Mouse (Mus musculus): ENCODE data around the gene Armc7. TPM values are rescaled to one million over a fixed set of nuclear protein-coding genes. Genes with fewer than 3 reads are reported as not detected.
"Not testable (repeated sequence)": the region's sequence is repeated elsewhere in the genome, so short reads cannot be mapped to it uniquely, and the experiment has no call there.

The Armc7 gene
- polyA plus RNA-seq, 1 experiment from 2014 or later = 6.6 TPM

DNA sequence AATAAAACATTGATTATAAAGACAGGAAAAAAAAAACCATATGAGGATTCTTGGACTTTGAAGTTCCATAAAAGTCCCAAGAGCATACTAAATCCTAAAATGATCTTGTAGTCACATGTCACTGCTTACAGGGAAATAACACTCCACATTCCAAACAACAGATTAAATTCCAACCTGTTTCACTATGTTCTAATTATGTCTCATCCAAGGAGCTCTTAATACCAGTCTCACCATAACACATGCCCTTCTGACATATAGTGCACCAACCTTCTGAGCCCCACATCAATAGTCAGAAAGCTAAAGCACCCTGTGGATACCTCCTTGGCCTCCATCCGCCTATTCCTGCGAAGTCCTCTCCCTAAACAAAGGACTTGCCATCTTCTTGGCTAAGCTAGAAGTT is 44.8 kb downstream of the Armc7 start:
- Histone ChIP-seq H3K4me2 (replicated peaks) (no peak overlapping the region), H3K9ac (no peak overlapping the region), H3K27me3 (replicated peaks) (no peaks in the 10 kb centered on the region), H3K27ac (no peak overlapping the region), H3K4me3 (replicated peaks) (no peak overlapping the region), H3K4me1 (replicated peaks) (no peaks in the 10 kb centered on the region), H3K36me3 (peaks cover 10% of the 10 kb centered on the region), H3K9me3 (no peaks in the 10 kb centered on the region)
- ATAC-seq = no peak
- 78% methylated on average over 2 of the region's 2 CpGs for WGBS

DNA sequence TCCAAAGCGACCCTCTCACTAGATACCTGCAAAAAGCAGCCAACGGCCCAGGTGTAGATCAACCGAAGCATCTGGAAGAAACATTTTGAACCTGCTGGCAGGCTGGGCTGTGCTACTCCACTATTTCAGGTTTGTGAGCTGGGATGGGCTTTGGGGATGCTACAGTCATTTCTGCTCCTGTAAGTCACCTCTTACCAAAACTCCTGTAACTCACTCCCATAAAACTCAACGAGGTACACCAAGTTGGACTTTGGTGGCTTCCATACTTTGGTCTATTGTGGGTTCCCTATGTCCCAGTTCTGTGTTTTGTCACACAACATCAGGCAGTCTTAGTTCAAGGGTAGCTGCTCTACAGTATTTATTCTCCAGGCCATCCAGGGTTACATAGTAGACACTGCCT is 45.6 kb downstream of the Armc7 start:
- Histone ChIP-seq H3K4me3 (replicated peaks) (no peak overlapping the region), H3K4me1 (replicated peaks) (no peaks in the 10 kb centered on the region), H3K9me3 (no peaks in the 10 kb centered on the region), H3K4me2 (replicated peaks) (no peak overlapping the region), H3K27me3 (replicated peaks) (no peaks in the 10 kb centered on the region), H3K27ac (no peak overlapping the region), H3K36me3 (peaks cover 18% of the 10 kb centered on the region), H3K9ac (no peak overlapping the region)
- 78% methylated on average over 4 of the region's 4 CpGs for WGBS
- ATAC-seq = no peak

GRCm38 (mm10) chr11:115522238-115522637 is 46.8 kb downstream of the Armc7 start:
- Histone ChIP-seq H3K9ac (no peak overlapping the region), H3K4me1 (replicated peaks) (no peaks in the 10 kb centered on the region), H3K4me2 (replicated peaks) (no peak overlapping the region), H3K36me3 (peaks cover 25% of the 10 kb centered on the region), H3K9me3 (no peaks in the 10 kb centered on the region), H3K27ac (no peak overlapping the region), H3K4me3 (replicated peaks) (no peak overlapping the region), H3K27me3 (replicated peaks) (no peaks in the 10 kb centered on the region)
- no peak for ATAC-seq
- WGBS = 86% methylated on average over 2 of the region's 2 CpGs

GRCm38 (mm10) chr11:115522703-115523102 is 47.2 kb downstream of the Armc7 start:
- no peak overlapping the region for H3K4me2 ChIP-seq (replicated peaks)
- H3K4me3 ChIP-seq (replicated peaks) = no peak overlapping the region
- no peaks in the 10 kb centered on the region for H3K27me3 ChIP-seq (replicated peaks)
- WGBS = 73% methylated on average over 2 of the region's 2 CpGs
- ATAC-seq = no peak
- peaks cover 25% of the 10 kb centered on the region for H3K36me3 ChIP-seq
- no peak overlapping the region for H3K27ac ChIP-seq
- no peak overlapping the region for H3K9ac ChIP-seq
- no peaks in the 10 kb centered on the region for H3K4me1 ChIP-seq (replicated peaks)
- no peaks in the 10 kb centered on the region for H3K9me3 ChIP-seq

DNA sequence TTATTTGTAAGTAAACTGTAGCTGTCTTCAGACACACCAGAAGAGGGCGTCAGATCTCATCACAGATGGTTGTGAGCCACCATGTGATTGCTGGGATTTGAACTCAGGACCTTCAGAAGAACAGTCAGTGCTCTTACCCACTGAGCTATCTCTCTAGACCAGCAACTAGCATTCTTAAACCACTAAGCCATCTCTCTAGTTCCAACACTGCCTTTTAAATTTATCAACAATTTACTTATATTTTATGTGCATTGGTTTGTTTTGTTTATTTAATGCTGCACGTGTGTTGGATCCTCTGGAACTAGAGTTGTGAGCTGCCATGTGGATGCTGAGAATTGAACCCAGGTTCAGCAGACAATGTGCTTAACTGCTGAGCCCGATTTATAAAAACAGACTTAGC is 51.0 kb downstream of the Armc7 start:
- H3K9ac ChIP-seq; H3K4me3 ChIP-seq (replicated peaks); H3K9me3 ChIP-seq; H3K4me1 ChIP-seq (replicated peaks); ATAC-seq; H3K4me2 ChIP-seq (replicated peaks); H3K27ac ChIP-seq; H3K27me3 ChIP-seq (replicated peaks): not testable (repeated sequence)
- WGBS = 73% methylated on average over 3 of the region's 3 CpGs
- peaks cover 30% of the 10 kb centered on the region for H3K36me3 ChIP-seq

DNA sequence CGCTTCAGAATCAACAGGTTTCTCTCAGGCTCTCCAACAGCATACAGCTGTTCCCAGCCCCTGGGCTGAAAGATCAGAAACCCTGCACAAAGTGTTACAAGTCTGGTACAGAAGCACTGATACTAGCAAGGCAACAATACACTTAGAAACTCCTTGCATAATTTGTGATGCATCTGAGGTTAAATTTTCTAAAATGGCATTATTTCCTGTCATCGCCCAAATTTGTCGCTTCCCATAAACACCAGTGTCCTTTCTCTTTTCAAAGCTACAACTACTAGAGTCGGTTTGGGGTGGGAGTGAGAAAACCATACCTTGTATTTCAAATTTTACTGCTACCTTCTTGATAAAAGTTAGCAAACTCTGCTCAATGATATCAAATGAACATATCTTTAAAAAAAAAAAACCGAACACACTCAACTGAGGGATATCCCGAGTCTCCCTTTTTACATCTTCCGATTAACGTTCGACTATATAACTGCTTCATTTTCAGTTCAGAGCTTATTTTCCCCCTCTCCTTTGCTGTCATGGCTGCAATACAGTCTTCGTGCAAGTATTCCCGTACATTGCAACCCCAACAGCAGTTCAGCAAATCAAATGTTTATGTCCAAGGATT is 59.4 kb downstream of the Armc7 start:
- Histone ChIP-seq H3K27ac (peak overlapping the region; percentile 100), H3K27me3 (replicated peaks) (no peaks in the 10 kb centered on the region), H3K9ac (peak overlapping the region; percentile 98), H3K4me2 (replicated peaks) (peak overlapping the region; percentile 68), H3K9me3 (no peaks in the 10 kb centered on the region), H3K4me3 (replicated peaks) (peak overlapping the region; percentile 94), H3K36me3 (peaks cover 17% of the 10 kb centered on the region), H3K4me1 (replicated peaks) (0 out of 2 replicates have a peak, but pooled peaks cover 6% of the 10 kb centered on the region)
- 2% methylated on average over 11 of the region's 11 CpGs for WGBS
- no peak for ATAC-seq

DNA sequence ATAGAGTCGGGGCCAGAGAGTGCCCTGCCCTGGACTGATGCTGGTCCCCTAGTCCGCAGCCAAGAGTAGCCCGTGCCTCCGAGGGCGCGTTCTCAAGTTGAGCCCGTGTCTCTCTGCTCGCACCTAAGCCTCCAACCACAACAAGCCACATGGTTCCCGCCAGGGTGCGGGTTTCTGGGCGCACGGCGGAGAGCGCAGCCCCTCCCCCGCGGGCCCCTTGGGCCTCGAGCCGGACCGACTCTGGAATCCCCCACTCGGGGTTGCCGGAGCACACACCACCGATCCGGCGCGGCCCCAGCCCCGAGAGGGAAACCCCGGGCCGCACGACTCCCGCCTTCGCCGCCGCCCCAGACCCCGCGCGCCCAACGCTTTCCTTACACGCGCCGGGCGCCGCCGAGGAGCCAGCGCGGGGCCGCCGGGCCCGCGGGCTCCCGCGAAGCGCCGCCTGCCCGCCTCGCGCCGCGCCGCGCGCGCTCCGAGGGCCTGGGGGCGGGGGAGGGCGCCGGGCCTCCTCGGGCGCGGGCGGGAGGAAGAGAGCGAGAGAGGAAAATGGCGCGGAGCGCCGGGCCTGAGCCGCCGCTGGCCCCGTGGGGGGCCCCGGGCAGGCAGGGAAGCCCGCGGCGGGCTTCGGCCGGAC is 60.1 kb downstream of the Armc7 start:
- Histone ChIP-seq H3K9me3 (no peaks in the 10 kb centered on the region), H3K4me2 (replicated peaks) (peak overlapping the region; percentile 68), H3K36me3 (peaks cover 17% of the 10 kb centered on the region), H3K4me3 (replicated peaks) (peak overlapping the region; percentile 94), H3K27me3 (replicated peaks) (no peaks in the 10 kb centered on the region), H3K9ac (peak overlapping the region; percentile 98), H3K27ac (peak overlapping the region; percentile 100), H3K4me1 (replicated peaks) (0 out of 2 replicates have a peak, but pooled peaks cover 6% of the 10 kb centered on the region)
- peak; percentile 81 for ATAC-seq
- under 1% methylated on average over 49 of the region's 84 CpGs for WGBS

DNA sequence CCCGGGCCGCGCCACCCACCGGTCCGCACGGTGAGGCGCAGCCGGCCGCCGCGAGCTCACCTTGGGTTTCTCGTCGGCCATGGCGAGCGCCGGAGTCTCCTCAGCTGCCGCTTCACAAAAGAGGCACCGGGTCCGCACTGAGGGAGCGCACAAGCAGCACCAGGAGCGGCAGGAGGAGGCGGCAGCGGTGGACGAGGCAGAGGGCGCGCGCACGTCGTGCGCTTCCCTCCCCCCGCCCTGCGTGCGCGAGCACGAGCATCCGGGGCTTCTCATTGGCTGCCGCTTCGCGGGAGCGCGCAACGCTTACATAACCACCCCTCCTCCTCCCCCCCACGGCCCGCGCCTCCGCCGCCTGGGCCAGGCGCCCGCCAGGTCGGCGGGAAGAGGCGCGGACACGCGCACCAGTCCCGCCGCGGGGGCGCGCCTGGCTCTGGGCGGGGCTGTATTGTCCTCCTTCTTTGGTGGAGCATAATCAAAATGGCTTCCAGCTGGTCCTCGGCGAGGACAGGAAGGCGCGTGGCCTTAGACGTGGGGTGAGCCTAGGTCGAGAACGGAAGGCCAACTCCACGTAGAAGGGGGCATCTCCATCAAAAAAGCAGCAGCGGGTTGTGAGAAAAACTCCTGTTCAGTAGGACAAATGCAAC is 60.7 kb downstream of the Armc7 start, which contains the start of gene Sumo2:
Sumo2 (minus strand) TSS at position 239 of the 644 bp plus-strand sequence.
- peak within 1 kb of the TSS; percentile 94 for H3K4me3 ChIP-seq (replicated peaks)
- H3K4me2 ChIP-seq (replicated peaks) = peak within 1 kb of the TSS; percentile 68
- ATAC-seq = peak; percentile 96
- peaks cover 17% of the 10 kb centered on the region for H3K36me3 ChIP-seq
- H3K9me3 ChIP-seq = no peaks in the 10 kb centered on the region
- peak within 1 kb of the TSS; percentile 100 for H3K27ac ChIP-seq
- 2% methylated on average over 69 of the region's 70 CpGs for WGBS
- H3K27me3 ChIP-seq (replicated peaks) = no peaks in the 10 kb centered on the region
- peak within 1 kb of the TSS; percentile 98 for H3K9ac ChIP-seq
- 0 out of 2 replicates have a peak, but pooled peaks cover 6% of the 10 kb centered on the region for H3K4me1 ChIP-seq (replicated peaks)

DNA sequence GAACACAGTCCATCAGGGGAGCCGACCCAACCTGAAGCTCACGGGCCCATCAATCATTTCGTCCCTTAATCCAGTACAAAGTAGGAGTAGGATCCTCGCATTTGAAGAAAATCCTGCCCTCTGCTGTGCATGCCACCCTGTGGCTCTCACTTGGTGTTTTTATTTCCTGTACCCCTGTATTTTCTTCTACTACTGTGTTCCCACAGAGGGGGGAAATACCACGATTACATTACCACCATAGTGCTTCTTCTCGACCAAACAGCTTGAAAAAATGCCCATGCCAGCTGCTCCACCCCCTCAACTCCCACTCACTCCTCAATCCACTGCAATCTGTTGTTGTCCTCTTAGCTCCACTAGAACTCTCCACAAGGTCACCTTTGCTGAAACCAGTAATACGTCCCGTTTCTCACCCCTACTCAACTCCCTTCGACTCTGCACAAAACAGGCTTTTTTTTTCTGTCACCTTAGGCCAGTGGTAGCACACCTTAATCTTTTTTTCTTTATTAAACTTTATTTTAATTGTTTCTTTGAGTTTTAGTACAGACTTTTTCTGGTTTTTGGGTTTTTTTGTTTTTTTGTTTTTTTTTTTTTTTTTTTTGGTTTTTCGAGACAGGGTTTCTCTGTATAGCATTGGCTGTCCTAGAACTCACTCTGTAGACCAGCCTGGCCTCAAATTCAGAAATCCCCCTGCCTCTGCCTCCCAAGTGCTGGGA is 61.5 kb downstream of the Armc7 start:
- Histone ChIP-seq H3K27ac (peak overlapping the region; percentile 100), H3K27me3 (replicated peaks) (no peaks in the 10 kb centered on the region), H3K4me2 (replicated peaks) (peak overlapping the region; percentile 68; the same call in 1 of the 2 replicates), H3K9ac (no peak overlapping the region), H3K4me3 (replicated peaks) (no peak overlapping the region), H3K4me1 (replicated peaks) (0 out of 2 replicates have a peak, but pooled peaks cover 6% of the 10 kb centered on the region), H3K9me3 (no peaks in the 10 kb centered on the region), H3K36me3 (peaks cover 11% of the 10 kb centered on the region)
- ATAC-seq = no peak; the same call in 1 of the 2 replicates
- WGBS = 88% methylated on average over 10 of the region's 10 CpGs

GRCm38 (mm10) chr11:115538045-115538444 is 62.6 kb downstream of the Armc7 start:
- Histone ChIP-seq H3K27me3 (replicated peaks) (no peaks in the 10 kb centered on the region), H3K4me3 (replicated peaks) (no peak overlapping the region), H3K4me1 (replicated peaks) (0 out of 2 replicates have a peak, but pooled peaks cover 3% of the 10 kb centered on the region), H3K27ac (no peak overlapping the region), H3K36me3 (peaks cover under 1% of the 10 kb centered on the region), H3K4me2 (replicated peaks) (no peak overlapping the region), H3K9ac (no peak overlapping the region), H3K9me3 (no peaks in the 10 kb centered on the region)
- WGBS = 69% methylated on average over 2 of the region's 2 CpGs
- no peak for ATAC-seq
